Mouse (Mus musculus) ES-E14 (cell line): Measurements from ENCODE around the gene Dnm2.

ENCODE experiments used
- CHD2 ChIP-seq: IDR thresholded peaks from 2 replicates; pipeline ENCODE4 v1.6.1; 2014; ENCODE audit warnings: mild to moderate bottlenecking, low read depth, low read length, inconsistent platforms
- ZC3H11A ChIP-seq: IDR thresholded peaks from 2 replicates; pipeline ENCODE4 v1.6.1; 2012; ENCODE audit warnings: low read depth, mild to moderate bottlenecking, inconsistent platforms, low read length, borderline replicate concordance
- ZNF384 ChIP-seq: IDR thresholded peaks from 2 replicates; pipeline ENCODE4 v1.6.1; 2012; ENCODE audit warnings: low read depth, low read length, inconsistent platforms

DNA sequence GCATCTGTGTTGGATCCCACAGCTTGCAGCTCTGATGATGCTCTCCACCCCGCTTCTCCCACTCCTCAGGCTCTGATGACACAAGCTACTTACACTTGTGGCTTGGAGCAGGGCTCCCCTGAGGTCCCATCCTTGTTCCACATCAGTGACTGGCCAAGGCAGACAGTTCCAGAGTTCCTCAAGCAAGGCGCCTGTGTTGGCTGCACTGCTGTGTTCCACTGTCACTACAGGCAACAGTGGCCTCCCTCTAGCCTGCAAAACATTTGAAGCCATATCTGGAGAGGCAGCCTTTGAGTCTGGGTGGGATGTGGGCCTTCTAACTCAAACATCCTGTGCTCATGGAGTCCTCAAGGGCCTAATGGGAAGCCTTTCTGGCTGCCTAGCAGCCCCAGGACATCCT, 132.3 kb downstream of the Dnm2 start:
- TF ChIP-seq CHD2 (no peak), ZC3H11A (no peak), ZNF384 (no peak)
